Mouse (Mus musculus) macrophage (primary cell): Measurements from ENCODE around the gene Ryr3. TPM values are rescaled to one million over a fixed set of nuclear protein-coding genes. Genes with fewer than 3 reads are reported as not detected.

Source experiments
- H3K27ac ChIP-seq: fragments of 350-480 bp; formaldehyde crosslinking; 2 replicates; pipeline ENCODE4 v1.9.0; 2021
- H3K36me3 ChIP-seq: fragments of 350-480 bp; formaldehyde crosslinking; 2 replicates; pipeline ENCODE4 v1.9.0; 2021; ENCODE audit errors: inconsistent target
- H3K4me3 ChIP-seq: fragments of 350-480 bp; formaldehyde crosslinking; 2 replicates; pipeline ENCODE4 v1.9.0; 2021; ENCODE audit errors: inconsistent target
- H3K79me2 ChIP-seq: fragments of 350-480 bp; formaldehyde crosslinking; 2 replicates; pipeline ENCODE4 v1.9.0; 2021; ENCODE audit errors: inconsistent target
- WGBS: methylation state at CpG from one replicate; pipeline ENCODE4 v1.1.7; 2026; ENCODE audit warnings: inconsistent platforms; ENCODE audit not compliant: missing documents; 5-methylcytosine and 5-hydroxymethylcytosine counted together
- polyA plus RNA-seq: library from polyadenylated mRNA; stranded (reverse); fragments of 250-400 nt; gene quantifications from 3 replicates; pipeline ENCODE4 v1.2.4, GENCODE M21; 2018; ENCODE audit warnings: inconsistent platforms

Gene Ryr3
- polyA plus RNA-seq, 1 experiment from 2014 or later: not detected

GRCm38 (mm10) chr2:113055591-113055990 lies 161.3 kb downstream of the Ryr3 start:
- no peak overlapping the region for H3K27ac ChIP-seq
- H3K4me3 ChIP-seq: no peak overlapping the region
- no peaks in the 10 kb centered on the region for H3K36me3 ChIP-seq
- H3K79me2 ChIP-seq: no peaks in the 10 kb centered on the region
- WGBS: 94% methylated on average over 2 of the region's 2 CpGs

- Histone ChIP-seq H3K36me3 (no peaks in the 10 kb centered on the region), H3K4me3 (no peak overlapping the region), H3K27ac (no peak overlapping the region), H3K79me2 (no peaks in the 10 kb centered on the region)
- 92% methylated on average over 1 of the region's 1 CpGs for WGBS
These were observed 167.1 kb downstream of the Ryr3 start for GRCm38 (mm10) chr2:113049831-113050230.

- no peaks in the 10 kb centered on the region for H3K79me2 ChIP-seq
- H3K27ac ChIP-seq: no peak overlapping the region
- no peak overlapping the region for H3K4me3 ChIP-seq
- no peaks in the 10 kb centered on the region for H3K36me3 ChIP-seq
- WGBS: 79% methylated on average over 2 of the region's 2 CpGs
These were observed 180.3 kb downstream of the Ryr3 start for GRCm38 (mm10) chr2:113036550-113036949.

GRCm38 (mm10) chr2:113030689-113031088 lies 186.2 kb downstream of the Ryr3 start:
- 94% methylated on average over 5 of the region's 5 CpGs for WGBS
- no peaks in the 10 kb centered on the region for H3K36me3 ChIP-seq
- no peak overlapping the region for H3K4me3 ChIP-seq
- H3K79me2 ChIP-seq: no peaks in the 10 kb centered on the region
- H3K27ac ChIP-seq: no peak overlapping the region

- Histone ChIP-seq H3K36me3 (no peaks in the 10 kb centered on the region), H3K27ac (no peak overlapping the region), H3K79me2 (no peaks in the 10 kb centered on the region), H3K4me3 (no peak overlapping the region)
- 89% methylated on average over 5 of the region's 7 CpGs for WGBS
These were observed 197.0 kb downstream of the Ryr3 start for GRCm38 (mm10) chr2:113019896-113020295.

GRCm38 (mm10) chr2:113018278-113018677 lies 198.6 kb downstream of the Ryr3 start:
- Histone ChIP-seq H3K27ac (no peak overlapping the region), H3K4me3 (no peak overlapping the region), H3K79me2 (no peaks in the 10 kb centered on the region), H3K36me3 (no peaks in the 10 kb centered on the region)
- WGBS: 83% methylated on average over 1 of the region's 1 CpGs

- no peak overlapping the region for H3K27ac ChIP-seq
- 88% methylated on average over 2 of the region's 2 CpGs for WGBS
- H3K79me2 ChIP-seq: no peaks in the 10 kb centered on the region
- no peak overlapping the region for H3K4me3 ChIP-seq
- H3K36me3 ChIP-seq: no peaks in the 10 kb centered on the region
These were observed 200.7 kb downstream of the Ryr3 start for GRCm38 (mm10) chr2:113016236-113016635.

GRCm38 (mm10) chr2:113008961-113009740 lies 207.7 kb downstream of the Ryr3 start:
- 84% methylated on average over 11 of the region's 11 CpGs for WGBS
- Histone ChIP-seq H3K36me3 (no peaks in the 10 kb centered on the region), H3K4me3 (no peak overlapping the region), H3K27ac (no peak overlapping the region), H3K79me2 (no peaks in the 10 kb centered on the region)

GRCm38 (mm10) chr2:112998498-112998897 lies 218.4 kb downstream of the Ryr3 start:
- no peak overlapping the region for H3K4me3 ChIP-seq
- 93% methylated on average over 2 of the region's 3 CpGs for WGBS
- H3K36me3 ChIP-seq: no peaks in the 10 kb centered on the region
- H3K79me2 ChIP-seq: no peaks in the 10 kb centered on the region
- H3K27ac ChIP-seq: no peak overlapping the region

GRCm38 (mm10) chr2:112982908-112983510 lies 233.9 kb downstream of the Ryr3 start:
- H3K36me3 ChIP-seq: no peaks in the 10 kb centered on the region
- no peaks in the 10 kb centered on the region for H3K79me2 ChIP-seq
- H3K4me3 ChIP-seq: no peak overlapping the region
- WGBS: 73% methylated on average over 1 of the region's 1 CpGs
- no peak overlapping the region for H3K27ac ChIP-seq

- H3K79me2 ChIP-seq: no peaks in the 10 kb centered on the region
- no peak overlapping the region for H3K27ac ChIP-seq
- 89% methylated on average over 12 of the region's 14 CpGs for WGBS
- no peaks in the 10 kb centered on the region for H3K36me3 ChIP-seq
- no peak overlapping the region for H3K4me3 ChIP-seq
These were observed 249.9 kb downstream of the Ryr3 start for GRCm38 (mm10) chr2:112966807-112967625.

- 100% methylated on average over 1 of the region's 1 CpGs for WGBS
- Histone ChIP-seq H3K4me3 (no peak overlapping the region), H3K79me2 (no peaks in the 10 kb centered on the region), H3K27ac (no peak overlapping the region), H3K36me3 (no peaks in the 10 kb centered on the region)
These were observed 268.0 kb downstream of the Ryr3 start for GRCm38 (mm10) chr2:112948931-112949330.

GRCm38 (mm10) chr2:112931776-112932175 lies 285.1 kb downstream of the Ryr3 start:
- 50% methylated on average over 1 of the region's 1 CpGs for WGBS
- no peak overlapping the region for H3K27ac ChIP-seq
- no peaks in the 10 kb centered on the region for H3K79me2 ChIP-seq
- no peak overlapping the region for H3K4me3 ChIP-seq
- no peaks in the 10 kb centered on the region for H3K36me3 ChIP-seq

- Histone ChIP-seq H3K4me3 (no peak overlapping the region), H3K79me2 (no peaks in the 10 kb centered on the region)
These were observed 303.1 kb downstream of the Ryr3 start for GRCm38 (mm10) chr2:112913796-112914195.

GRCm38 (mm10) chr2:112912611-112913010 lies 304.3 kb downstream of the Ryr3 start:
- Histone ChIP-seq H3K79me2 (no peaks in the 10 kb centered on the region), H3K27ac (no peak overlapping the region), H3K36me3 (no peaks in the 10 kb centered on the region), H3K4me3 (no peak overlapping the region)

More at GRCm38 (mm10) chr2:112913796-112914195, 303.1 kb downstream of the Ryr3 start:
- H3K36me3 ChIP-seq: no peaks in the 10 kb centered on the region
- H3K27ac ChIP-seq: no peak overlapping the region
